22 mouse cellular contexts compared by ENCODE assay signal in genomic region chr15:103335040-103335439, GRCm38 (mm10). TPM values are rescaled to one million over a fixed set of nuclear protein-coding genes. Genes with fewer than 3 reads are reported as not detected.
DNase-seq lines count a peak whose midpoint lies in the region; ATAC-seq lines count a peak whose summit lies in the region.
"Had no signal": no experiment of that assay in that cellular context is flagged by ENCODE, and none has a peak within 500 bp of the region (broad histone marks: within the 10 kb centered on the region; RNA-seq: fewer than 3 reads in every experiment).

No protein-coding gene starts in this region.

- H3K4me3 ChIP-seq in hindbrain, embryonic 13.5 days: no peak overlapping the region
- no peak overlapping the region for H3K4me3 ChIP-seq in hindbrain, embryonic 14.5 days (replicated peaks; ENCODE audit: low read length)
- no peak overlapping the region for H3K4me3 ChIP-seq in neural tube, embryonic 14.5 days (ENCODE audit: low read depth, low read length)
- H3K4me3 ChIP-seq in limb, embryonic 10.5 days: no peak overlapping the region
- no peak overlapping the region for H3K4me3 ChIP-seq in neural tube, embryonic 15.5 days (replicated peaks)
- H3K4me3 ChIP-seq: heart, adult 2 months had no signal

- no peak for ATAC-seq in hindbrain, embryonic 13.5 days (ENCODE audit: low FRiP score)
- ATAC-seq in hindbrain, embryonic 14.5 days (ENCODE audit: low FRiP score): no peak
- ATAC-seq in neural tube, embryonic 14.5 days (ENCODE audit: low read depth): no peak
- ATAC-seq in neural tube, embryonic 15.5 days (ENCODE audit: low FRiP score): no peak
- ATAC-seq in frontal cortex, adult (ENCODE audit: low TSS enrichment): no peak

- peaks cover 29% of the 10 kb centered on the region for H3K27me3 ChIP-seq in hindbrain, embryonic 13.5 days
- H3K27me3 ChIP-seq in hindbrain, embryonic 14.5 days (ENCODE audit: control insufficient read depth, insufficient read depth, low read length): no peaks in the 10 kb centered on the region
- peaks cover 5% of the 10 kb centered on the region for H3K27me3 ChIP-seq in neural tube, embryonic 14.5 days (ENCODE audit: control insufficient read depth, insufficient read depth, low read length)
- peaks cover 30% of the 10 kb centered on the region for H3K27me3 ChIP-seq in limb, embryonic 10.5 days (ENCODE audit: low read depth, poor library complexity, severe bottlenecking)
- peaks cover 8% of the 10 kb centered on the region for H3K27me3 ChIP-seq in neural tube, embryonic 15.5 days (replicated peaks)

- H3K27ac ChIP-seq in hindbrain, embryonic 13.5 days: no peak overlapping the region
- H3K27ac ChIP-seq in hindbrain, embryonic 14.5 days: no peak overlapping the region
- H3K27ac ChIP-seq in neural tube, embryonic 14.5 days (ENCODE audit: low read depth, low read length): no peak overlapping the region
- H3K27ac ChIP-seq in limb, embryonic 10.5 days: peak overlapping the region; percentile 81
- peak overlapping the region; percentile 1; the same call in 1 of the 2 replicates for H3K27ac ChIP-seq in neural tube, embryonic 15.5 days (replicated peaks)
- H3K27ac ChIP-seq: heart, adult 2 months had no signal

- 0 out of 2 replicates have a peak overlapping the region, but pooled peaks have one; percentile 13 for H3K9ac ChIP-seq in hindbrain, embryonic 13.5 days
- no peak overlapping the region for H3K9ac ChIP-seq in hindbrain, embryonic 14.5 days
- H3K9ac ChIP-seq in neural tube, embryonic 14.5 days (replicated peaks; ENCODE audit: low read depth, low read length): 0 out of 2 replicates have a peak overlapping the region, but pooled peaks have one; percentile 11
- no peak overlapping the region for H3K9ac ChIP-seq in neural tube, embryonic 15.5 days (replicated peaks)
- H3K9ac ChIP-seq: forebrain, postnatal 0 days had no signal

- H3K9me3 ChIP-seq in hindbrain, embryonic 13.5 days: no peaks in the 10 kb centered on the region
- no peaks in the 10 kb centered on the region for H3K9me3 ChIP-seq in hindbrain, embryonic 14.5 days (ENCODE audit: control insufficient read depth, low read length)
- H3K9me3 ChIP-seq in neural tube, embryonic 14.5 days (ENCODE audit: control insufficient read depth, low read length): no peaks in the 10 kb centered on the region
- H3K9me3 ChIP-seq in limb, embryonic 10.5 days (replicated peaks): no peaks in the 10 kb centered on the region
- H3K9me3 ChIP-seq in neural tube, embryonic 15.5 days (replicated peaks): no peaks in the 10 kb centered on the region

- WGBS in hindbrain, embryonic 13.5 days: 56% methylated on average over 3 of the region's 3 CpGs
- WGBS in hindbrain, embryonic 14.5 days: 63% methylated on average over 3 of the region's 3 CpGs
- WGBS in neural tube, embryonic 14.5 days: 57% methylated on average over 3 of the region's 3 CpGs
- 44% methylated on average over 3 of the region's 3 CpGs for WGBS in limb, embryonic 10.5 days
- WGBS in neural tube, embryonic 15.5 days: 58% methylated on average over 3 of the region's 3 CpGs

- no peak for DNase-seq in hindbrain, embryonic 14.5 days (ENCODE audit: low spot score)
- DNase-seq in neural tube, embryonic 10.5 days (ENCODE audit: extremely low spot score, low spot score): no peak
- no peak for DNase-seq in limb, embryonic 10.5 days (ENCODE audit: low spot score)
- DNase-seq in right cerebral cortex, postnatal 4 days: no peak
- DNase-seq: adrenal gland, postnatal 36 days; B cell, adult 2 months; cerebellum, adult 18-20 months; forebrain, postnatal 0 days; gastrocnemius, postnatal 10 days; heart, adult 2 months; kidney, postnatal 36 days; liver; lung, adult 18-20 months; lung, postnatal 14 days; spleen, adult 18-20 months; thymus, postnatal 36 days had no signal

- H3K4me1 ChIP-seq in hindbrain, embryonic 13.5 days (replicated peaks): peaks cover 50% of the 10 kb centered on the region
- no peaks in the 10 kb centered on the region for H3K4me1 ChIP-seq in hindbrain, embryonic 14.5 days (replicated peaks; ENCODE audit: control insufficient read depth, insufficient read depth, low read length)
- H3K4me1 ChIP-seq in neural tube, embryonic 14.5 days (ENCODE audit: control insufficient read depth, insufficient read depth, low read length): peaks cover 3% of the 10 kb centered on the region; the same call in 1 of the 2 replicates
- H3K4me1 ChIP-seq in limb, embryonic 10.5 days: peaks cover 70% of the 10 kb centered on the region
- peaks cover 31% of the 10 kb centered on the region for H3K4me1 ChIP-seq in neural tube, embryonic 15.5 days

- no peak overlapping the region for H3K4me2 ChIP-seq in hindbrain, embryonic 13.5 days
- H3K4me2 ChIP-seq in hindbrain, embryonic 14.5 days (replicated peaks): no peak overlapping the region
- H3K4me2 ChIP-seq in neural tube, embryonic 14.5 days (ENCODE audit: low read depth, low read length): no peak overlapping the region
- no peak overlapping the region for H3K4me2 ChIP-seq in neural tube, embryonic 15.5 days

- H3K36me3 ChIP-seq in hindbrain, embryonic 13.5 days: no peaks in the 10 kb centered on the region
- no peaks in the 10 kb centered on the region for H3K36me3 ChIP-seq in hindbrain, embryonic 14.5 days (replicated peaks; ENCODE audit: control insufficient read depth, insufficient read depth)
- H3K36me3 ChIP-seq in neural tube, embryonic 14.5 days (ENCODE audit: control insufficient read depth, insufficient read depth, low read length): no peaks in the 10 kb centered on the region
- H3K36me3 ChIP-seq in limb, embryonic 10.5 days: no peaks in the 10 kb centered on the region
- no peaks in the 10 kb centered on the region for H3K36me3 ChIP-seq in neural tube, embryonic 15.5 days

RNA-seq across cellular contexts. Expression of gene Zfp385a, which starts 4.9 kb away (rescaled TPM):
- 18.6 and 19.9 TPM in 2 replicates for polyA plus RNA-seq in hindbrain, embryonic 13.5 days (2015; fragmentation: Nextera tagmentation; extraction: Ambion mirVana)
- 25.7 and 25.9 TPM in 2 replicates for polyA plus RNA-seq in hindbrain, embryonic 14.5 days (2014; fragmentation: Nextera tagmentation; extraction: Ambion mirVana)
- 19.2 and 20.7 TPM in 2 replicates for polyA plus RNA-seq in neural tube, embryonic 14.5 days (2014; fragmentation: Nextera tagmentation; extraction: Ambion mirVana)
- 22.1 and 22.8 TPM in 2 replicates for polyA plus RNA-seq in limb, embryonic 10.5 days (2016; fragmentation: Nextera tagmentation; extraction: Ambion mirVana)
- polyA plus RNA-seq in neural tube, embryonic 15.5 days (2015; fragmentation: Nextera tagmentation; extraction: Ambion mirVana): 18.6 and 19.9 TPM in 2 replicates

RNA-seq across cellular contexts. Expression of gene Gpr84, which starts 24.6 kb away (rescaled TPM):
- polyA plus RNA-seq in hindbrain, embryonic 13.5 days (2015; fragmentation: Nextera tagmentation; extraction: Ambion mirVana): 0.23 and 0.34 TPM in 2 replicates
- 0.12 and 0.39 TPM in 2 replicates for polyA plus RNA-seq in hindbrain, embryonic 14.5 days (2014; fragmentation: Nextera tagmentation; extraction: Ambion mirVana)
- polyA plus RNA-seq in neural tube, embryonic 14.5 days (2014; fragmentation: Nextera tagmentation; extraction: Ambion mirVana): 0.35 and 0.40 TPM in 2 replicates
- polyA plus RNA-seq in limb, embryonic 10.5 days (2016; fragmentation: Nextera tagmentation; extraction: Ambion mirVana): 0.28 and 0.30 TPM in 2 replicates
- polyA plus RNA-seq in neural tube, embryonic 15.5 days (2015; fragmentation: Nextera tagmentation; extraction: Ambion mirVana): 0.33 and 0.60 TPM in 2 replicates
- polyA plus RNA-seq: embryonic facial prominence, embryonic 11.5 days; heart, embryonic 16.5 days had no signal

RNA-seq across cellular contexts. Expression of gene Itga5, which starts 31.5 kb away (rescaled TPM):
- 8.6 and 8.9 TPM in 2 replicates for polyA plus RNA-seq in hindbrain, embryonic 13.5 days (2015; fragmentation: Nextera tagmentation; extraction: Ambion mirVana)
- 7.7 and 8.1 TPM in 2 replicates for polyA plus RNA-seq in hindbrain, embryonic 14.5 days (2014; fragmentation: Nextera tagmentation; extraction: Ambion mirVana)
- polyA plus RNA-seq in neural tube, embryonic 14.5 days (2014; fragmentation: Nextera tagmentation; extraction: Ambion mirVana): 3.8 and 7.4 TPM in 2 replicates
- 33.5 and 36.6 TPM in 2 replicates for polyA plus RNA-seq in limb, embryonic 10.5 days (2016; fragmentation: Nextera tagmentation; extraction: Ambion mirVana)
- polyA plus RNA-seq in neural tube, embryonic 15.5 days (2015; fragmentation: Nextera tagmentation; extraction: Ambion mirVana): 7.2 and 12.7 TPM in 2 replicates

Comparison
In these comparisons a context has a peak if more than half of its experiments do, and no peak if none do; other contexts are left out.
1. H3K27ac ChIP-seq: peak in limb, embryonic 10.5 days (single experiment) and neural tube, embryonic 15.5 days (single experiment); none in hindbrain, embryonic 13.5 days (single experiment), hindbrain, embryonic 14.5 days (single experiment) and neural tube, embryonic 14.5 days (single experiment).
2. H3K9ac ChIP-seq: peak in hindbrain, embryonic 13.5 days (single experiment) and neural tube, embryonic 14.5 days (single experiment); none in hindbrain, embryonic 14.5 days (single experiment) and neural tube, embryonic 15.5 days (single experiment).